Mouse (Mus musculus): ENCODE data around the gene Vmn1r23. TPM values are rescaled to one million over a fixed set of nuclear protein-coding genes. Genes with fewer than 3 reads are reported as not detected.

Gene Vmn1r23
- total RNA-seq (2023; ENCODE audit: inconsistent age) = not detected in 4 replicates

DNA sequence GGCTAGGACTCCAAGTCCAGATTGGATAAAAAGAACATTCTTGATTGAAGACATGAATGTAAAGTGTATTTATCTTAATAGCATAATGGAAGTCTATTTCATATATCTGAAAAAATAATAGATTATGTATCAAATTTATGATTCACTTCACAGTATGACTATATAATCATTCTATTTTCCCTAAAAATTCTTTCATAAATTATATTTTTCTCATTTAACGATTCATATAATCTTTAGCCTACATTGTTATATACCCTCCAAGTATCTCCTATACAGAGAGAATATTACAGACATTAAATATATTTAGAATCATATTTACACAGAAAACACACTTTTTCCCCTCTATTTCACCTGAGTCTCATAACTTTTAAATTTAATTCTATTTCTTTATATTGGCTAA, at the start of gene Vmn1r23:
TSS of gene Vmn1r23 (minus strand) at position 101 of the 400 bp plus-strand sequence.

DNA sequence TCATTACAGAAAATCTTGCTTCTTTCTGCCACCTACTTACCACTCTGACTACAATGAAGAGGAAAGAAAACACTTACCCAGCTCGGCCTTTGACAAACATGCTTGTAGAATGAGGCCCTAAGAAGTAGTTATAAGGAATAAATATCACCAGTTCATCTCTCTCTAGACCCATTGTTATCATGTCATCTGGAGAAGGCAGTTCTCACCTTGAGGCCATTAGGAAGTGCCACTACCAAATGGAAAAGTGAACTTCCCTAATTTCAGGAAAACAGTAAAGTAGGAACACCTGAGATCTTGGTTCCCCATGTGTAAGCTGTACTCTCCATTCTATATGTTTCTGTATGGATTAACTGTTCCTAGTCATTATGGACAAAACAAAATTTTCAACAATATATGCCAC, 34.8 kb upstream of the Vmn1r23 start, which contains the start of gene Vmn1r24:
TSS of gene Vmn1r24 (minus strand) at position 101 of the 400 bp plus-strand sequence.

DNA sequence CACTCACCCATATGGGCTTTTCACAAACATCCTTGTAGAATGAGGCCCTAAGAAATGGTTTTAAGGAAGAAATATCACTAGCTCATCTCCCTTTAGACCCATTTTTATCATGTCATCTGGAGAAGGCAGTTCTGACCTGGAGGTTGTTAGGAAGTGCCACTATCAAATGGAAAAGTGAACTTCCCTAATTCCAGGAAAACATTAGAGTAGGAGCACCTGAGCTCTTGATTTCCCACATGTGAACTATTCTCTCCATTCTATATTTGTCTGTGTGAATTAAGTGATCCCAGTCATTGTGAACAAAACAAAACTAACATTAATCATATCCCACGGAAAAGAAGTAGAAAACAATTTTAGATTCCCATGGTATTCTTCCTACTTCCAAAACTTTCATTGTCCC, 18.7 kb downstream of the Vmn1r23 start, which contains the start of gene Vmn1r22:
TSS of gene Vmn1r22 (minus strand) at position 101 of the 400 bp plus-strand sequence.

Other genes with a start within 250 kb of the Vmn1r23 start
- gene Pyurf, start 234.8 kb downstream of the Vmn1r23 start, total RNA-seq (2023; ENCODE audit: inconsistent age) = 3.9 to 5.3 TPM (median 4.6 TPM) in 4 replicates
- 9.0 to 10.9 TPM (median 9.9 TPM) in 4 replicates for gene Lancl2, start 224.3 kb downstream of the Vmn1r23 start, total RNA-seq (2023; ENCODE audit: inconsistent age)
- 12.5 to 14.7 TPM (median 13.4 TPM) in 4 replicates for gene Vopp1, start 101.7 kb downstream of the Vmn1r23 start, total RNA-seq (2023; ENCODE audit: inconsistent age)
- gene Vmn1r21, start 76.5 kb downstream of the Vmn1r23 start, total RNA-seq (2023; ENCODE audit: inconsistent age) = not detected in 4 replicates
- not detected in 4 replicates for gene Vmn1r22, start 18.8 kb downstream of the Vmn1r23 start, total RNA-seq (2023; ENCODE audit: inconsistent age)
- not detected in 4 replicates for gene Vmn1r24, start 34.7 kb upstream of the Vmn1r23 start, total RNA-seq (2023; ENCODE audit: inconsistent age)
- not detected in 4 replicates for gene Vmn1r25, start 54.0 kb upstream of the Vmn1r23 start, total RNA-seq (2023; ENCODE audit: inconsistent age)
- gene Vmn1r26, start 88.3 kb upstream of the Vmn1r23 start, total RNA-seq (2023; ENCODE audit: inconsistent age) = not detected in 4 replicates

Measured in B cell, adult (primary cell).